Mouse (Mus musculus) heart, postnatal 0 days (tissue): ENCODE data around the gene Coa7.

Experiments used
- CTCF ChIP-seq: IDR thresholded peaks from 2 replicates; pipeline ENCODE4 v1.5.1; 2016; ENCODE audit warnings: antibody characterized with exemption, control low read depth, low read depth
- EP300 ChIP-seq: IDR thresholded peaks from 2 replicates; pipeline ENCODE4 v1.6.1; 2016; ENCODE audit warnings: antibody characterized with exemption, low read depth

DNA sequence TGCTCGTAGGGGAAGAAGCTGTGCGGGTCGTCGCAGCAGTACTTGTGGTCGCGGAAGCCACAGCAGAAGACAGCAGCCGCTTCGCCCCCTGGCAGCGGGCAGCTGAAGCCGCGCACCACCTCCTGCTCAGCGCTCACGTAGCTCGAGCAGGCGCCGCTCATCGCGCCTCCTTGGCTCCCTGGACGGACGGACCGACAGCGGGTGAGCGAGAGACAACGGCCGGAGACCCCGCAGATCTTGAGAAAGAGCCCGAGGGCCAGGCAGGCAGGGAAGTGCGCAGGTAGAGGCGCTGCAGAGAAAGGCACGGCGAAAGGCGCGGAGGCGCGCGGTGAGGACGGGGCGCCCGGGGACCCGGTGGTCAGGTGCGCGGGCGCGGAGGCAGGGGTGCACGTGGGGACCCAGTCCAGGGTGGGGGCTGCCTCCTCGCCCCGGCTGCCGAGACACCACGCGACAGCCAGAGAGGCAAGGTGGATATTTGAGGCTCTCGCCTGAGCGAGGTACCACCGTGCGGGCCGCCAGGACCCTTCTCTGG is 55.3 kb downstream of the Coa7 start, which contains the start of gene Shisal2a:
- TF ChIP-seq CTCF, result no peak
- TF ChIP-seq EP300, result no peak
